Mouse (Mus musculus) ES-E14 (cell line): Measurements from ENCODE around the gene Mpl.
A peak's percentile ranks its signal among the peaks of the same experiment; 100 is the strongest.

ENCODE experiments used
- CHD2 ChIP-seq: IDR thresholded peaks from 2 replicates; pipeline ENCODE4 v1.6.1; 2014; ENCODE audit warnings: mild to moderate bottlenecking, low read depth, low read length, inconsistent platforms
- HCFC1 ChIP-seq: IDR thresholded peaks from 2 replicates; pipeline ENCODE4 v1.6.1; 2012; ENCODE audit warnings: low read length, inconsistent platforms, borderline replicate concordance; ENCODE audit not compliant: insufficient read depth
- MAFK ChIP-seq: IDR thresholded peaks from 2 replicates; pipeline ENCODE4 v1.6.1; 2014; ENCODE audit warnings: mild to moderate bottlenecking, low read depth, low read length, inconsistent platforms; ENCODE audit not compliant: insufficient read depth
- ZNF384 ChIP-seq: IDR thresholded peaks from 2 replicates; pipeline ENCODE4 v1.6.1; 2012; ENCODE audit warnings: low read depth, low read length, inconsistent platforms

DNA sequence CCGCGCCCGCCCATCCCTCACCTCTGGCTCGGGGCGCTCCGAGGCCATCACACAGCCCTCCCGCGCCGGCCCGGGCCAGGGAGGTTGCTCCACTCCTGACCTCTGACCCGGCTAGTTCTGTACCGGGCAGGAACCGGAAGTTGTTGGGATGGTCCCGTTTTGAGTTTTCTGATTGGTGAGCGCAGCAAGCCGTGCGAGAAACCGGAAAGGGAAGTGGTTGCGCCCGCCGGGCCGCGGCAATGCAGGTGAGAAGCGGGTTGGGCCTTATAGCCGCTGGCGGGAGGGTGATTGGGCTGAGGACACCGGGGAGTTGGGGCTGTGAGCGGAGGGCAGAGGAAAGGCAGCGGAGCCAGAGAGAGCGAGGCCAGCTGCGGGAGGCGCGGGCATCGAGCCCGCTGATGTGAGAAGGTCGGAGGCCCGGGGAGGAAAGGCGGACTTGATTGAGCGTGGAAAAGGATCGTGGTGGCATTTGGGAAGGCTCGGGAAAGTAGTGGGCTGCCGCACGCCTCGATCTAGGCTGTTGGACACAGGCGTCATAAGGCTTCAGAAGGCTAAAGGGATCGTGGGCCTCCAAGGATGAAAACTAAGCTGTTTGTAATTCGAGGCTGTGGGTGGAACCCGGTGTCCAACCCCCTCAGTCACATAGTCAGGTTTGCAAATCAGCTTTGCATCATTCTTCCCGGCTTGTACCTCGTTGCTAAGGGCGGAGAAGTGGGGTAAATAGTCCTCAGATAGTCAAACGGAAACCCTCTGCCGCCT lies 48.0 kb downstream of the Mpl start, which contains the start of the genes Szt2 and Med8:
- TF ChIP-seq HCFC1 (peak; percentile 53; the same call in 1 of the 2 replicates), CHD2 (no peak), MAFK (no peak), ZNF384 (no peak)
